Mouse (Mus musculus): ENCODE measurements around the gene Cntd1. TPM values are rescaled to one million over a fixed set of nuclear protein-coding genes. Genes with fewer than 3 reads are reported as not detected.

Cntd1 gene
- polyA plus RNA-seq, 1 experiment = 0.05 TPM

- peaks cover 3% of the 10 kb centered on the region for H3K27me3 ChIP-seq (ENCODE audit: control insufficient read depth, insufficient read depth, insufficient read length)
- no peak for TF ChIP-seq MYOD1 (IDR thresholded peaks at IDR 0.05; ENCODE audit: control insufficient read depth, insufficient read length, low read depth)
- TF ChIP-seq MAX (IDR thresholded peaks at IDR 0.05) = no peak
- TF ChIP-seq CTCF (IDR thresholded peaks at IDR 0.05; ENCODE audit: control insufficient read depth, insufficient read depth, insufficient read length) = no peak
- no peak for TF ChIP-seq CEBPB (IDR thresholded peaks at IDR 0.05; ENCODE audit: low read depth)
- TF ChIP-seq USF1 (IDR thresholded peaks at IDR 0.05; ENCODE audit: low read depth) = no peak
- TF ChIP-seq FOSL1 (IDR thresholded peaks at IDR 0.05; ENCODE audit: insufficient read depth, low read length, poor library complexity, severe bottlenecking) = no peak
- no peak for TF ChIP-seq MYOG (IDR thresholded peaks at IDR 0.05; ENCODE audit: control insufficient read depth, extremely low read depth, insufficient read length)
- H3K79me3 ChIP-seq (ENCODE audit: low read depth) = no peaks in the 10 kb centered on the region
- no peak overlapping the region for H3K4me3 ChIP-seq (ENCODE audit: insufficient read depth, poor library complexity, severe bottlenecking)
- no peak overlapping the region for H3ac ChIP-seq (ENCODE audit: control insufficient read depth, insufficient read length, low read depth)
- H3K79me2 ChIP-seq (ENCODE audit: control insufficient read depth, insufficient read depth) = peaks cover 10% of the 10 kb centered on the region
- H3K36me3 ChIP-seq (ENCODE audit: control insufficient read depth, insufficient read depth) = no peaks in the 10 kb centered on the region
Measured at GRCm38 (mm10) chr11:101276319-101277070, 2.3 kb upstream of the Cntd1 start.

GRCm38 (mm10) chr11:101277381-101278222 lies 1.2 kb upstream of the Cntd1 start:
- Histone ChIP-seq H3K79me2 (ENCODE audit: control insufficient read depth, insufficient read depth) (peaks cover 10% of the 10 kb centered on the region), H3K4me3 (ENCODE audit: insufficient read depth, poor library complexity, severe bottlenecking) (peak overlapping the region; percentile 56), H3K79me3 (ENCODE audit: low read depth) (no peaks in the 10 kb centered on the region), H3ac (ENCODE audit: control insufficient read depth, insufficient read length, low read depth) (peak overlapping the region; percentile 96), H3K36me3 (ENCODE audit: control insufficient read depth, insufficient read depth) (no peaks in the 10 kb centered on the region), H3K27me3 (ENCODE audit: control insufficient read depth, insufficient read depth, insufficient read length) (peaks cover 3% of the 10 kb centered on the region)
- TF ChIP-seq FOSL1 (IDR thresholded peaks at IDR 0.05; ENCODE audit: insufficient read depth, low read length, poor library complexity, severe bottlenecking) (peak; percentile 66), MYOD1 (IDR thresholded peaks at IDR 0.05; ENCODE audit: control insufficient read depth, insufficient read length, low read depth) (peak; percentile 1), MYOG (IDR thresholded peaks at IDR 0.05; ENCODE audit: control insufficient read depth, extremely low read depth, insufficient read length) (no peak), CEBPB (IDR thresholded peaks at IDR 0.05; ENCODE audit: low read depth) (no peak), MAX (IDR thresholded peaks at IDR 0.05) (peak; percentile 61), USF1 (IDR thresholded peaks at IDR 0.05; ENCODE audit: low read depth) (no peak), CTCF (IDR thresholded peaks at IDR 0.05; ENCODE audit: control insufficient read depth, insufficient read depth, insufficient read length) (no peak)

GRCm38 (mm10) chr11:101279193-101279569 lies 369 bp downstream of the Cntd1 start:
- H3K79me2 ChIP-seq (ENCODE audit: control insufficient read depth, insufficient read depth) = peaks cover 10% of the 10 kb centered on the region
- H3K4me3 ChIP-seq (ENCODE audit: insufficient read depth, poor library complexity, severe bottlenecking) = no peak overlapping the region
- no peak overlapping the region for H3ac ChIP-seq (ENCODE audit: control insufficient read depth, insufficient read length, low read depth)
- no peaks in the 10 kb centered on the region for H3K79me3 ChIP-seq (ENCODE audit: low read depth)
- H3K36me3 ChIP-seq (ENCODE audit: control insufficient read depth, insufficient read depth) = no peaks in the 10 kb centered on the region
- TF ChIP-seq FOSL1 (IDR thresholded peaks at IDR 0.05; ENCODE audit: insufficient read depth, low read length, poor library complexity, severe bottlenecking) (no peak), MYOG (IDR thresholded peaks at IDR 0.05; ENCODE audit: control insufficient read depth, extremely low read depth, insufficient read length) (no peak), USF1 (IDR thresholded peaks at IDR 0.05; ENCODE audit: low read depth) (no peak), CEBPB (IDR thresholded peaks at IDR 0.05; ENCODE audit: low read depth) (no peak), MAX (IDR thresholded peaks at IDR 0.05) (no peak), MYOD1 (IDR thresholded peaks at IDR 0.05; ENCODE audit: control insufficient read depth, insufficient read length, low read depth) (no peak), CTCF (IDR thresholded peaks at IDR 0.05; ENCODE audit: control insufficient read depth, insufficient read depth, insufficient read length) (no peak)
- H3K27me3 ChIP-seq (ENCODE audit: control insufficient read depth, insufficient read depth, insufficient read length) = no peaks in the 10 kb centered on the region

- peaks cover under 1% of the 10 kb centered on the region for H3K36me3 ChIP-seq (ENCODE audit: control insufficient read depth, insufficient read depth)
- TF ChIP-seq CTCF (IDR thresholded peaks at IDR 0.05; ENCODE audit: control insufficient read depth, insufficient read depth, insufficient read length) = no peak
- no peak for TF ChIP-seq MAX (IDR thresholded peaks at IDR 0.05)
- TF ChIP-seq MYOG (IDR thresholded peaks at IDR 0.05; ENCODE audit: control insufficient read depth, extremely low read depth, insufficient read length) = no peak
- no peak for TF ChIP-seq FOSL1 (IDR thresholded peaks at IDR 0.05; ENCODE audit: insufficient read depth, low read length, poor library complexity, severe bottlenecking)
- TF ChIP-seq CEBPB (IDR thresholded peaks at IDR 0.05; ENCODE audit: low read depth) = no peak
- TF ChIP-seq MYOD1 (IDR thresholded peaks at IDR 0.05; ENCODE audit: control insufficient read depth, insufficient read length, low read depth) = no peak
- H3K79me2 ChIP-seq (ENCODE audit: control insufficient read depth, insufficient read depth) = peaks cover 10% of the 10 kb centered on the region
- H3K79me3 ChIP-seq (ENCODE audit: low read depth) = no peaks in the 10 kb centered on the region
- H3ac ChIP-seq (ENCODE audit: control insufficient read depth, insufficient read length, low read depth) = no peak overlapping the region
- H3K4me3 ChIP-seq (ENCODE audit: insufficient read depth, poor library complexity, severe bottlenecking) = no peak overlapping the region
- no peaks in the 10 kb centered on the region for H3K27me3 ChIP-seq (ENCODE audit: control insufficient read depth, insufficient read depth, insufficient read length)
Measured at GRCm38 (mm10) chr11:101280837-101281236, 2.0 kb downstream of the Cntd1 start.

- Histone ChIP-seq H3K27me3 (ENCODE audit: control insufficient read depth, insufficient read depth, insufficient read length) (no peaks in the 10 kb centered on the region), H3ac (ENCODE audit: control insufficient read depth, insufficient read length, low read depth) (no peak overlapping the region), H3K4me3 (ENCODE audit: insufficient read depth, poor library complexity, severe bottlenecking) (no peak overlapping the region), H3K79me2 (ENCODE audit: control insufficient read depth, insufficient read depth) (no peaks in the 10 kb centered on the region), H3K36me3 (ENCODE audit: control insufficient read depth, insufficient read depth) (peaks cover 15% of the 10 kb centered on the region), H3K79me3 (ENCODE audit: low read depth) (no peaks in the 10 kb centered on the region)
- TF ChIP-seq CEBPB (IDR thresholded peaks at IDR 0.05; ENCODE audit: low read depth) (no peak), MYOG (IDR thresholded peaks at IDR 0.05; ENCODE audit: control insufficient read depth, extremely low read depth, insufficient read length) (no peak), CTCF (IDR thresholded peaks at IDR 0.05; ENCODE audit: control insufficient read depth, insufficient read depth, insufficient read length) (no peak), FOSL1 (IDR thresholded peaks at IDR 0.05; ENCODE audit: insufficient read depth, low read length, poor library complexity, severe bottlenecking) (no peak), USF1 (IDR thresholded peaks at IDR 0.05; ENCODE audit: low read depth) (no peak), MAX (IDR thresholded peaks at IDR 0.05) (no peak), MYOD1 (IDR thresholded peaks at IDR 0.05; ENCODE audit: control insufficient read depth, insufficient read length, low read depth) (no peak)
Measured at GRCm38 (mm10) chr11:101282896-101283295, 4.1 kb downstream of the Cntd1 start.

Data from C2C12 (cell line).